Mouse (Mus musculus) heart, adult 2 months (tissue): ENCODE measurements around the gene Zdhhc14.

Experiments
- CTCF ChIP-seq: fragments of 200-600 bp; IDR thresholded peaks from 2 replicates; pipeline ENCODE4 v1.8.1; 2022; ENCODE audit warnings: antibody characterized with exemption, mild to moderate bottlenecking, moderate library complexity
- EP300 ChIP-seq: fragments of 200-500 bp; IDR thresholded peaks from 2 replicates; pipeline ENCODE4 v1.6.1; 2011; ENCODE audit warnings: low read depth, low read length, control low read depth; ENCODE audit not compliant: insufficient read depth
- POLR2A ChIP-seq: fragments of 200-500 bp; IDR thresholded peaks from 2 replicates; pipeline ENCODE4 v1.6.1; 2011; ENCODE audit warnings: mild to moderate bottlenecking, low read depth, low read length, control low read depth; ENCODE audit not compliant: insufficient read depth

DNA sequence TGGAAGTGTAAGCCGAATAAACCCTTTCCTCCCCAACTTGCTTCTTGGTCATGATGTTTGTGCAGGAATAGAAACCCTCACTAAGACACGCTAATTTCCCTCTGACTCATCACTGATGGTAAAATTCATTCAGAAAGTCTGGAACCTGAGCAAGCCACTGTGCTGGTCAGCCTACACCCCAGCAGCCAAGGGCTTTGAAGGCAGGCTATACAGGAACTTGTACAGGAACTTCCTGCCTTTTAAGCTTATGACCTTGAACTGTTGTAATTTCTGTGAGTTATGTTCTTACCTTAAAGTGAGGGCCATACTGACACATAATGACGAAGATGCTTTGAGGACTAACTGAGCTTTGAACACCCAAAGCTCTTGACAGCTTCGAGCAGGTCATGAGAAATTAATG is 67.9 kb downstream of the Zdhhc14 start:
- TF ChIP-seq EP300, result no peak
- no peak for TF ChIP-seq CTCF
- TF ChIP-seq POLR2A, result no peak
